Mouse (Mus musculus) lung, postnatal 0 days (tissue): Measurements from ENCODE around the gene Lman1l. TPM values are rescaled to one million over a fixed set of nuclear protein-coding genes. Genes with fewer than 3 reads are reported as not detected.

Experiments used
- ATAC-seq: fragments of 200-750 bp; cut with Nextera tagmentation; 2 replicates; pipeline ENCODE4 v1.8.0; 2017; ENCODE audit warnings: moderate library complexity
- DNase-seq: peaks from one replicate; pipeline ENCODE4 v3.0.0-alpha.2; 2016; ENCODE audit warnings: low spot score
- H3K27ac ChIP-seq: fragments of 300-500 bp; sonication (generic); 2 replicates; pipeline ENCODE4 v1.5.1; 2014; ENCODE audit warnings: antibody characterized with exemption, mild to moderate bottlenecking, low read length, mixed read lengths
- H3K27me3 ChIP-seq: fragments of 300-500 bp; sonication (generic); replicated peaks from 2 replicates; pipeline ENCODE4 v1.6.1; 2014; ENCODE audit warnings: low read length, mixed read lengths; ENCODE audit not compliant: insufficient read depth
- H3K36me3 ChIP-seq: fragments of 300-500 bp; sonication (generic); 2 replicates; pipeline ENCODE4 v1.6.1; 2014; ENCODE audit warnings: low read length, mixed read lengths; ENCODE audit not compliant: insufficient read depth
- H3K4me1 ChIP-seq: fragments of 300-500 bp; sonication (generic); 2 replicates; pipeline ENCODE4 v1.6.1; 2014; ENCODE audit warnings: antibody characterized with exemption, low read depth, low read length, mixed read lengths; ENCODE audit not compliant: insufficient read depth
- H3K4me2 ChIP-seq: fragments of 300-500 bp; sonication (generic); replicated peaks from 2 replicates; pipeline ENCODE4 v1.6.1; 2014; ENCODE audit warnings: low read depth, mild to moderate bottlenecking, low read length, moderate library complexity, mixed read lengths
- H3K4me3 ChIP-seq: fragments of 300-500 bp; sonication (generic); 2 replicates; pipeline ENCODE4 v1.5.1; 2014; ENCODE audit warnings: low read depth, low read length
- H3K9ac ChIP-seq: fragments of 300-500 bp; sonication (generic); replicated peaks from 2 replicates; pipeline ENCODE4 v1.6.1; 2014; ENCODE audit warnings: low read depth, mild to moderate bottlenecking
- H3K9me3 ChIP-seq: fragments of 300-500 bp; sonication (generic); 2 replicates; pipeline ENCODE4 v1.6.1; 2016; ENCODE audit warnings: low read length, mixed read lengths
- CTCF ChIP-seq: IDR thresholded peaks from 2 replicates; pipeline ENCODE4 v1.5.1; 2016; ENCODE audit warnings: antibody characterized with exemption, mild to moderate bottlenecking
- EP300 ChIP-seq: IDR thresholded peaks from 2 replicates; pipeline ENCODE4 v1.6.1; 2016; ENCODE audit warnings: antibody characterized with exemption, mild to moderate bottlenecking, control low read depth
- WGBS: fragments of 180-500 bp; shearing (Covaris S2); extraction: QIAGEN DNeasy Blood & Tissue Kit; methylation state at CpG from one replicate; pipeline ENCODE4 v1.1.7; 2014; 5-methylcytosine and 5-hydroxymethylcytosine counted together
- polyA plus RNA-seq: library from polyadenylated mRNA; unstranded; fragments of >200 nt; fragmentation: Nextera tagmentation; extraction: Ambion mirVana; gene quantifications from 2 replicates; pipeline ENCODE4 v1.2.1, GENCODE M21; 2015

Gene Lman1l
- polyA plus RNA-seq, 1 experiment from 2014 or later: not detected

GRCm38 (mm10) chr9:57597929-57598382, 22.6 kb downstream of the Lman1l start:
- Histone ChIP-seq H3K27me3 (no peaks in the 10 kb centered on the region), H3K27ac (no peak overlapping the region), H3K9me3 (no peaks in the 10 kb centered on the region), H3K36me3 (peaks cover 4% of the 10 kb centered on the region), H3K4me2 (no peak overlapping the region), H3K9ac (no peak overlapping the region), H3K4me1 (no peaks in the 10 kb centered on the region), H3K4me3 (no peak overlapping the region)
- TF ChIP-seq EP300 (no peak), CTCF (no peak)
- ATAC-seq (peak; percentile 26; the same call in 1 of the 2 replicates), DNase-seq (no peak)
- 22% methylated on average over 4 of the region's 4 CpGs for WGBS

GRCm38 (mm10) chr9:57597265-57597664, 23.3 kb downstream of the Lman1l start:
- Histone ChIP-seq H3K9ac (no peak overlapping the region), H3K27me3 (no peaks in the 10 kb centered on the region), H3K27ac (no peak overlapping the region), H3K4me3 (no peak overlapping the region), H3K36me3 (peaks cover 6% of the 10 kb centered on the region), H3K4me1 (no peaks in the 10 kb centered on the region), H3K4me2 (no peak overlapping the region), H3K9me3 (no peaks in the 10 kb centered on the region)
- 76% methylated on average over 8 of the region's 8 CpGs for WGBS
- ATAC-seq (no peak), DNase-seq (no peak)
- TF ChIP-seq EP300: no peak

DNA sequence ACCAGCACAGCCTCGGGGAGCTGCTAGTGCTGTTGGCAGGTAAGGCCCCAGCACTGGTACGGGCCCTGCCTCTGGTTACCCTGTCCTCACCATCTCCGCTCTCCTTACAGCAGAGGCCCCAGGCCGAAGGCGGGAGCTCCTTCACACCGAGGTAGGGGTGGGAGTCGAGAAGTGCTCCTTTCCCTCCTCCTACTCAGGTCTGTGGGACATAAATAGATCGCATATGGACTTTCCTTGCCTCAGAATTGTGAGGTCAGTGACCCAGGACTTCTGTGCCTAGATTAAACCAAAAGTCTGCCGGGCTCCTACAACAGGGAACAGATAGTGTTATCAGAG, 26.4 kb downstream of the Lman1l start:
- no peak for TF ChIP-seq CTCF
- no peak for TF ChIP-seq EP300
- H3K27ac ChIP-seq: no peak overlapping the region
- WGBS: 65% methylated on average over 9 of the region's 9 CpGs
- ATAC-seq: no peak
- peaks cover 6% of the 10 kb centered on the region for H3K36me3 ChIP-seq
- no peaks in the 10 kb centered on the region for H3K9me3 ChIP-seq
- H3K4me2 ChIP-seq: no peak overlapping the region
- no peak overlapping the region for H3K9ac ChIP-seq
- H3K4me3 ChIP-seq: no peak overlapping the region
- no peak for DNase-seq
- no peaks in the 10 kb centered on the region for H3K27me3 ChIP-seq
- peaks cover 5% of the 10 kb centered on the region; the same call in 1 of the 2 replicates for H3K4me1 ChIP-seq

DNA sequence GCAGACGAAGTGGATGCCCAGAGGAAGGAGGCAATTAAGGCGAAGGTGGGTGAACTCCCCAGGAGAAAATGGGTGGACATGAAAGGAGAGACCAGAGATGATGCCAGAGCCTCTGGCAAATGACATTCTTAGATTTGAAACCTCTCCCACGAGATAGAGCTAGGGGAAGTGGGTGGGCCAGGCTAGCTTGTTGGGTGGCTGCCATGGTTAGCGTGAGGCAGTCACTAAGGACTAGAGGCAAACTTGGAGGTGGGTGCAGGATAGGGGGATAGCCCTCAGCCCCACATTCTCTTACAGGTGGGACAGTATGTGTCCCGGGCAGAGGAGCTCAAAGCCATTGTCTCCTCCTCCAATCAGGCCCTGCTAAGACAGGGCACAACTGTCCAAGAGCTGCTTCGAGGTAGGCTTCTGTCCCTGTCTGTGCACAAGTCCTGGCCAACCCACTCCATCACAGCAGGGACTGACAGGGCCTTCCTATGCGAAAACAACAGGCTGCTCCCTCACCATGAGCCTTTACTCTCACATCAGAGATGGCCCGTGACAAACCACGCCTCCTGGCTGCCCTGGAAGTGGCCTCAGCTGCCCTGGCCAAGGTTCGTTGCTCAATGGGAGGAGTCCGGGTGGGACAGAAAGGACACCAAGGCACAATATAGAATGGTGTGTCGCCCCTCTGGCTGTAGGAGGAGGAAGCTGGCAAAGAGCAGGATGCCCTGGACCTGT, 27.0 kb downstream of the Lman1l start:
- no peak for ATAC-seq
- no peak overlapping the region for H3K4me3 ChIP-seq
- no peaks in the 10 kb centered on the region for H3K27me3 ChIP-seq
- H3K4me2 ChIP-seq: no peak overlapping the region
- H3K9ac ChIP-seq: no peak overlapping the region
- WGBS: 58% methylated on average over 12 of the region's 12 CpGs
- no peak for DNase-seq
- H3K36me3 ChIP-seq: peaks cover 6% of the 10 kb centered on the region
- no peaks in the 10 kb centered on the region for H3K9me3 ChIP-seq
- no peak overlapping the region for H3K27ac ChIP-seq
- peaks cover 5% of the 10 kb centered on the region; the same call in 1 of the 2 replicates for H3K4me1 ChIP-seq
- TF ChIP-seq EP300: no peak
- no peak for TF ChIP-seq CTCF

DNA sequence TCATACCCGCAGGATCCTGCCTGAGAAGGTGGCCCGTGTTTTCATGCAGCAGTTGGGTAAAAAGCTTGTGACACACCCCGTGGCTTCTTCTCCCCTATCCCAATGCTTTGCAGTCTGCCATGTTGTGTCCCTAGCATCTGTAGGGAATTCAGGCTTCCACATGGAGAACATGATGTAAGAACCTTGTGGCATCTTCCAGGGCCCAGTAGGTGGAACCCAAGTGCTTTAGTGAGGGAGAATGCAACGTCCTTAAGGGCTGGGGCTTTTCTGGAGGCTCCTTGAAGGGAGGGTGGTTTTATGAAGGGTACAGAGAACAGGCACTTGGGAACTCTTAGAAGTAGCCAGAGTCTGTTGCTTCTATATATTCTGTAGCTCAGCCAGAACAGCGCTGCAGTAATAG, 29.8 kb downstream of the Lman1l start:
- H3K27ac ChIP-seq: no peak overlapping the region
- ATAC-seq (no peak), DNase-seq (no peak)
- no peak overlapping the region for H3K9ac ChIP-seq
- peaks cover 6% of the 10 kb centered on the region for H3K36me3 ChIP-seq
- H3K9me3 ChIP-seq: no peaks in the 10 kb centered on the region
- H3K27me3 ChIP-seq: no peaks in the 10 kb centered on the region
- no peak overlapping the region for H3K4me3 ChIP-seq
- TF ChIP-seq CTCF (peak; percentile 47), EP300 (no peak)
- WGBS: 43% methylated on average over 5 of the region's 5 CpGs
- no peak overlapping the region for H3K4me2 ChIP-seq
- peaks cover 5% of the 10 kb centered on the region; the same call in 1 of the 2 replicates for H3K4me1 ChIP-seq

DNA sequence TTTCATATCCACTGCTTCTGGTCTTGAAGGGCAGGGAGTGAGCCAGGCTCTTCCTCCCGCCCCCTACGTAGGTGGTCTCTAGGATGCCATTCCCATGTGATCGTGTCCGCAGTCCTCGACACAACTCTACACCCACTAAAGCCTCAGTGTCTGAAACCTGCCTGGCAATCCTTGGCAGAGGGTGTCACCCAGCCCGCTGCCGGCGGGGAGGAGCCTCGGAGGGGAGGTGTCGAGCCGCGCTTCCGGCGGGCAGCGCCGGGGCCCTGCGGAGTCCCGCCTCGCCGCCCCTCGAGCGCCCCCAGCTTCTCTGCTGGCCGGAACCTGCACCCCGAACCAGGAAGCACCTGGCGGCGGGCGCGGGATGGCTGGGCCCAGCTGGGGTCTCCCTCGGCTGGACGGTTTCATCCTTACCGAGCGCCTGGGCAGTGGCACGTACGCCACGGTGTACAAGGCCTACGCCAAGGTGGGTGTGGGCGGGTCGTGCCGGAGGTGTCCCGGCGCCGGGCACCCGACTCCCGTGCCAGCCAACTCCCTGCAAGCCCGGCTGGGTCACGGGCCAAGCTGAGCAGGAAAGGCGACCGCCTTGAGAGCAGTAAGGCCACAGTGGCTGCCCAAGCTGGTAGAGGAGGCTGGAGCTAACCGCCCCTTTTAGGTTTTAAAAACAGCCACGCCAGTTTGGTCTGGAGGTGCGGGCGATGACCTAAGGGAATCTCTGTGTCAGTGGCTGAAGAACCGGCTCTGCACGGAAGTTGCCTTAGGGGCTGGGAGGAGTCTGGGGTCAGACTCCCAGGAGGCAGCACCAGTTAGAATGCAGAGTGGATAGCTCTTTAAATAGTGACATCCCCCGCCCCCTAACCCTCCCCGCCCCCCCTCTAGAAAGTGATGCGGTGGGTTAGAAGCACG, 31.1 kb downstream of the Lman1l start, which contains the start of gene Ulk3:
Gene Ulk3 (plus strand): TSS at position 229 of the 903 bp plus-strand sequence.
- Histone ChIP-seq H3K4me3 (peak within 1 kb of the TSS; percentile 77), H3K36me3 (peaks cover 6% of the 10 kb centered on the region), H3K9ac (peak within 1 kb of the TSS; percentile 71), H3K4me2 (peak within 1 kb of the TSS; percentile 96), H3K27me3 (no peaks in the 10 kb centered on the region), H3K9me3 (no peaks in the 10 kb centered on the region), H3K27ac (peak within 1 kb of the TSS; percentile 86), H3K4me1 (peaks cover 5% of the 10 kb centered on the region; the same call in 1 of the 2 replicates)
- peak; percentile 89 for DNase-seq
- TF ChIP-seq EP300 (no peak), CTCF (peak; percentile 57)
- ATAC-seq: peak; percentile 92
- under 1% methylated on average over 51 of the region's 58 CpGs for WGBS
